Mouse (Mus musculus) heart, embryonic 14.5 days (tissue): ENCODE measurements at regions not wholly inside any gene's neighbourhood (a gene's known extent, or its start where the extent isn't known, plus 50 kb on each side); places are given as distances from the start of the nearest gene placed in this dataset.
"Not testable (repeated sequence)": the region's sequence is repeated elsewhere in the genome, so short reads cannot be mapped to it uniquely, and the experiment has no call there.

ENCODE experiments used
- ATAC-seq: fragments of 200-750 bp; cut with Nextera tagmentation; 2 replicates; pipeline ENCODE4 v1.8.0; 2017; ENCODE audit warnings: low read depth, moderate TSS enrichment; ENCODE audit not compliant: insufficient number of reproducible peaks, insufficient read depth, low FRiP score
- H3K27ac ChIP-seq, 2 experiments: fragments of 200-500 bp in 1 of 2; fragments of 300-500 bp in 1 of 2; sonication (generic) in 1 of 2; replicated peaks in 1 of 2; 2 replicates each; pipeline ENCODE4 v1.5.1; 2012 to 2014; ENCODE audit warnings: low read depth in 2 of 2, low read length in 2 of 2, control low read depth in 1 of 2, mild to moderate bottlenecking in 1 of 2, mixed read lengths in 1 of 2; ENCODE audit not compliant: control insufficient read depth in 1 of 2, insufficient read depth in 1 of 2
- H3K27me3 ChIP-seq: fragments of 300-500 bp; sonication (generic); 2 replicates; pipeline ENCODE4 v1.6.1; 2014; ENCODE audit warnings: mild to moderate bottlenecking, low read length, control low read depth; ENCODE audit not compliant: control insufficient read depth, insufficient read depth
- H3K36me3 ChIP-seq: fragments of 300-500 bp; sonication (generic); 2 replicates; pipeline ENCODE4 v1.6.1; 2014; ENCODE audit warnings: mild to moderate bottlenecking, control low read depth, low read length, mixed read lengths; ENCODE audit not compliant: control insufficient read depth, insufficient read depth
- H3K4me1 ChIP-seq, 2 experiments: fragments of 200-500 bp in 1 of 2; fragments of 300-500 bp in 1 of 2; sonication (generic) in 1 of 2; 2 replicates each; pipeline ENCODE4 v1.6.1; 2012 to 2014; ENCODE audit warnings: low read length in 2 of 2, control low read depth in 1 of 2, mixed read lengths in 1 of 2; ENCODE audit not compliant: control insufficient read depth in 2 of 2, insufficient read depth in 2 of 2
- H3K4me2 ChIP-seq: fragments of 300-500 bp; sonication (generic); 2 replicates; pipeline ENCODE4 v1.6.1; 2014; ENCODE audit warnings: mild to moderate bottlenecking, low read length
- H3K4me3 ChIP-seq, 2 experiments: fragments of 200-500 bp in 1 of 2; fragments of 300-500 bp in 1 of 2; sonication (generic) in 1 of 2; 2 replicates each; pipeline ENCODE4 v1.5.1; 2012 to 2014; ENCODE audit warnings: low read length in 2 of 2, mild to moderate bottlenecking in 2 of 2, control low read depth in 1 of 2, low read depth in 1 of 2, moderate library complexity in 1 of 2; ENCODE audit not compliant: control insufficient read depth in 1 of 2, insufficient read depth in 1 of 2
- H3K9ac ChIP-seq: fragments of 300-500 bp; sonication (generic); 2 replicates; pipeline ENCODE4 v1.6.1; 2014; ENCODE audit warnings: mild to moderate bottlenecking, low read length
- H3K9me3 ChIP-seq: fragments of 300-500 bp; sonication (generic); 2 replicates; pipeline ENCODE4 v1.6.1; 2016; ENCODE audit warnings: low read length, control low read depth; ENCODE audit not compliant: control insufficient read depth
- WGBS: fragments of 180-500 bp; shearing (Covaris S2); extraction: QIAGEN DNeasy Blood & Tissue Kit; methylation state at CpG from one replicate; pipeline ENCODE4 v1.1.7; 2014; 5-methylcytosine and 5-hydroxymethylcytosine counted together

GRCm38 (mm10) chr1:7778045-7778565, 2970.4 kb downstream of the Gm37988 start:
- not testable (repeated sequence) for ATAC-seq, H3K27me3 ChIP-seq, H3K4me3 ChIP-seq, H3K9me3 ChIP-seq, H3K9ac ChIP-seq, H3K36me3 ChIP-seq, H3K4me2 ChIP-seq
- Histone ChIP-seq H3K4me1 (peaks cover 7 to 11% of the 10 kb centered on the region in 2 experiments; a peak in 3 of 4 replicates), H3K27ac (peak overlapping the region; percentile 42 to 67; a peak in 3 of 4 replicates)
- WGBS, result 45% methylated on average over 5 of the region's 5 CpGs

- H3K27me3 ChIP-seq, result no peaks in the 10 kb centered on the region
- H3K9me3 ChIP-seq, result no peaks in the 10 kb centered on the region
- H3K9ac ChIP-seq, result no peak overlapping the region
- H3K36me3 ChIP-seq, result no peaks in the 10 kb centered on the region
- WGBS, result 89% methylated on average over 2 of the region's 2 CpGs
- ATAC-seq, result no peak
- 0 out of 4 replicates have a peak overlapping the region, but pooled peaks of 1 of the 2 experiments have one; percentile 67 for H3K27ac ChIP-seq
- H3K4me3 ChIP-seq, result no peak overlapping the region
- peaks cover 7 to 11% of the 10 kb centered on the region in 2 experiments; a peak in 3 of 4 replicates for H3K4me1 ChIP-seq
- H3K4me2 ChIP-seq, result no peak overlapping the region
Measured at GRCm38 (mm10) chr1:7778657-7779056, 2971.0 kb downstream of the Gm37988 start.

GRCm38 (mm10) chr1:7823969-7824368, 3016.3 kb downstream of the Gm37988 start:
- Histone ChIP-seq H3K27me3 (no peaks in the 10 kb centered on the region), H3K9ac (no peak overlapping the region), H3K36me3 (no peaks in the 10 kb centered on the region), H3K4me3 (no peak overlapping the region), H3K4me1 (no peaks in the 10 kb centered on the region), H3K4me2 (no peak overlapping the region), H3K27ac (no peak overlapping the region), H3K9me3 (no peaks in the 10 kb centered on the region)
- no peak for ATAC-seq
- 96% methylated on average over 2 of the region's 2 CpGs for WGBS
